Mouse (Mus musculus): Measurements from ENCODE around the gene Itpr1.

DNA sequence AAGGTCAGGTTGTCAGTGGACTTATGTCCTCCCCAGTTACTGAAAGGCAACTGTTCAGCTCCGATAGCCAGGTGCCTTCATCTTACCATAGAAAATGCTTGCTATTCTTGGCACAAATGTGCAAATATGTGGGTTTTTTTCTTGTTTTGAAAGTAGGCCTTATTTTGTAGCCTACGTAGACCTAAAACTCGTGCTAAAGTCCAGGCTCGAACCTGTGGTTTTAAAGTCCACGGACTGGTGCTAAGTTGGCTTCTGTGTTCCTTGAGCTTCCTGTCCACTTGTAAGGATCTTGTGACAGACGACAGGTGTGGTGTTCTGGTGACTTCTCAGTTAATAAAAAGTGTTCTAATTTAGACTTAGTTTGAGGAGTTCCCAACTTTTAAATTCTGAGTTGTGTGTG, 15.2 kb downstream of the Itpr1 start:
- TF ChIP-seq CTCF (IDR thresholded peaks at IDR 0.05; ENCODE audit: low read depth, low read length) (no peak), POLR2A (IDR thresholded peaks at IDR 0.05; ENCODE audit: extremely low read depth, insufficient read depth, low read length) (no peak)
